Mouse (Mus musculus) cortical plate, adult 2 months (tissue): ENCODE measurements at regions not wholly inside any gene's neighbourhood (a gene's known extent, or its start where the extent isn't known, plus 50 kb on each side); places are given as distances from the start of the nearest gene placed in this dataset.

Source experiments
- CTCF ChIP-seq: fragments of 200-500 bp; IDR thresholded peaks from 2 replicates; pipeline ENCODE4 v1.5.1; 2011; ENCODE audit warnings: mild to moderate bottlenecking, control low read depth, low read length; ENCODE audit not compliant: insufficient read depth; ENCODE audit errors: extremely low read depth
- POLR2A ChIP-seq: fragments of 200-500 bp; IDR thresholded peaks from 2 replicates; pipeline ENCODE4 v1.6.1; 2011; ENCODE audit warnings: mild to moderate bottlenecking, low read length, control low read depth; ENCODE audit not compliant: insufficient read depth; ENCODE audit errors: extremely low read depth

GRCm38 (mm10) chr3:143732966-143733725, 471.9 kb downstream of the Lmo4 start:
- TF ChIP-seq POLR2A: no peak
- TF ChIP-seq CTCF: no peak
